Mouse (Mus musculus) kidney, postnatal 0 days (tissue): ENCODE results near the gene Pcdh7. TPM values are rescaled to one million over a fixed set of nuclear protein-coding genes. Genes with fewer than 3 reads are reported as not detected.

Experiments used
- ATAC-seq: fragments of 200-750 bp; cut with Nextera tagmentation; replicated peaks from 2 replicates; pipeline ENCODE4 v1.8.0; 2017; ENCODE audit warnings: low read depth, moderate number of reproducible peaks, moderate TSS enrichment, moderate library complexity; ENCODE audit not compliant: low FRiP score
- DNase-seq: peaks from one replicate; pipeline ENCODE4 v3.0.0-alpha.2; 2016; ENCODE audit warnings: low spot score
- H3K27ac ChIP-seq: fragments of 300-500 bp; sonication (generic); 2 replicates; pipeline ENCODE4 v1.5.1; 2014; ENCODE audit warnings: mild to moderate bottlenecking
- H3K27me3 ChIP-seq: fragments of 300-500 bp; sonication (generic); 2 replicates; pipeline ENCODE4 v1.6.1; 2014; ENCODE audit warnings: low read length, mixed read lengths; ENCODE audit not compliant: insufficient read depth
- H3K36me3 ChIP-seq: fragments of 300-500 bp; sonication (generic); 2 replicates; pipeline ENCODE4 v1.6.1; 2014; ENCODE audit warnings: low read length, mixed read lengths; ENCODE audit not compliant: insufficient read depth
- H3K4me1 ChIP-seq: fragments of 300-500 bp; sonication (generic); replicated peaks from 2 replicates; pipeline ENCODE4 v1.6.1; 2014; ENCODE audit warnings: antibody characterized with exemption, low read length, mixed read lengths; ENCODE audit not compliant: insufficient read depth
- H3K4me2 ChIP-seq: fragments of 300-500 bp; sonication (generic); 2 replicates; pipeline ENCODE4 v1.6.1; 2014; ENCODE audit warnings: mild to moderate bottlenecking, low read length, moderate library complexity, mixed read lengths
- H3K4me3 ChIP-seq: fragments of 300-500 bp; sonication (generic); replicated peaks from 2 replicates; pipeline ENCODE4 v1.5.1; 2014; ENCODE audit warnings: low read depth, low read length
- H3K9ac ChIP-seq: fragments of 300-500 bp; sonication (generic); 2 replicates; pipeline ENCODE4 v1.6.1; 2014; ENCODE audit warnings: low read depth, low read length
- H3K9me3 ChIP-seq: fragments of 300-500 bp; sonication (generic); replicated peaks from 2 replicates; pipeline ENCODE4 v1.6.1; 2016; ENCODE audit warnings: low read length, inconsistent platforms, mixed read lengths
- CTCF ChIP-seq: IDR thresholded peaks from 2 replicates; pipeline ENCODE4 v1.5.1; 2016; ENCODE audit warnings: antibody characterized with exemption, low read depth, mild to moderate bottlenecking, moderate library complexity
- WGBS: fragments of 180-500 bp; shearing (Covaris S2); extraction: QIAGEN DNeasy Blood & Tissue Kit; methylation state at CpG from one replicate; pipeline ENCODE4 v1.1.7; 2014; 5-methylcytosine and 5-hydroxymethylcytosine counted together
- polyA plus RNA-seq: library from polyadenylated mRNA; unstranded; fragments of >200 nt; fragmentation: Nextera tagmentation; extraction: Ambion mirVana; gene quantifications from 2 replicates; pipeline ENCODE4 v1.2.1, GENCODE M21; 2015

Pcdh7 gene
- polyA plus RNA-seq, 1 experiment from 2014 or later = 3.6 TPM

- 26% methylated on average over 2 of the region's 2 CpGs for WGBS
- Histone ChIP-seq H3K9ac (no peak overlapping the region), H3K36me3 (no peaks in the 10 kb centered on the region), H3K4me2 (no peak overlapping the region), H3K4me1 (no peaks in the 10 kb centered on the region), H3K4me3 (no peak overlapping the region), H3K27me3 (no peaks in the 10 kb centered on the region), H3K27ac (no peak overlapping the region), H3K9me3 (no peaks in the 10 kb centered on the region)
- TF ChIP-seq CTCF = no peak
- peak; percentile 92 for ATAC-seq
- peak; percentile 53 for DNase-seq
Measured at GRCm38 (mm10) chr5:57837150-57837549, 119.4 kb downstream of the Pcdh7 start.

GRCm38 (mm10) chr5:57841357-57842119 is 123.8 kb downstream of the Pcdh7 start:
- Histone ChIP-seq H3K4me3 (no peak overlapping the region), H3K27me3 (no peaks in the 10 kb centered on the region), H3K4me2 (no peak overlapping the region), H3K27ac (no peak overlapping the region), H3K9ac (no peak overlapping the region), H3K9me3 (no peaks in the 10 kb centered on the region), H3K36me3 (no peaks in the 10 kb centered on the region), H3K4me1 (no peaks in the 10 kb centered on the region)
- DNase-seq (no peak), ATAC-seq (no peak)
- 53% methylated on average over 5 of the region's 5 CpGs for WGBS
- no peak for TF ChIP-seq CTCF

- DNase-seq (no peak), ATAC-seq (no peak)
- no peak overlapping the region for H3K9ac ChIP-seq
- WGBS = 70% methylated on average over 3 of the region's 3 CpGs
- no peaks in the 10 kb centered on the region for H3K36me3 ChIP-seq
- H3K27ac ChIP-seq = no peak overlapping the region
- H3K4me3 ChIP-seq = no peak overlapping the region
- H3K4me2 ChIP-seq = no peak overlapping the region
- no peaks in the 10 kb centered on the region for H3K9me3 ChIP-seq
- H3K4me1 ChIP-seq = no peaks in the 10 kb centered on the region
- TF ChIP-seq CTCF = no peak
- H3K27me3 ChIP-seq = no peaks in the 10 kb centered on the region
Measured at GRCm38 (mm10) chr5:57847500-57847899, 129.7 kb downstream of the Pcdh7 start.

- DNase-seq (no peak), ATAC-seq (no peak)
- 79% methylated on average over 2 of the region's 2 CpGs for WGBS
- Histone ChIP-seq H3K27ac (no peak overlapping the region), H3K9ac (no peak overlapping the region), H3K4me2 (no peak overlapping the region), H3K4me3 (no peak overlapping the region), H3K9me3 (no peaks in the 10 kb centered on the region), H3K27me3 (no peaks in the 10 kb centered on the region), H3K36me3 (no peaks in the 10 kb centered on the region), H3K4me1 (no peaks in the 10 kb centered on the region)
- no peak for TF ChIP-seq CTCF
Measured at GRCm38 (mm10) chr5:57850111-57850510, 132.3 kb downstream of the Pcdh7 start.

- ATAC-seq (no peak), DNase-seq (no peak)
- H3K9me3 ChIP-seq = no peaks in the 10 kb centered on the region
- H3K27ac ChIP-seq = no peak overlapping the region
- no peaks in the 10 kb centered on the region for H3K4me1 ChIP-seq
- no peaks in the 10 kb centered on the region for H3K36me3 ChIP-seq
- no peak overlapping the region for H3K4me2 ChIP-seq
- no peak for TF ChIP-seq CTCF
- no peaks in the 10 kb centered on the region for H3K27me3 ChIP-seq
- 79% methylated on average over 3 of the region's 3 CpGs for WGBS
- no peak overlapping the region for H3K4me3 ChIP-seq
- H3K9ac ChIP-seq = no peak overlapping the region
Measured at GRCm38 (mm10) chr5:57857316-57857715, 139.5 kb downstream of the Pcdh7 start.

- Histone ChIP-seq H3K27ac (no peak overlapping the region), H3K4me3 (no peak overlapping the region), H3K36me3 (no peaks in the 10 kb centered on the region), H3K4me2 (no peak overlapping the region), H3K9me3 (no peaks in the 10 kb centered on the region), H3K27me3 (no peaks in the 10 kb centered on the region), H3K9ac (no peak overlapping the region), H3K4me1 (no peaks in the 10 kb centered on the region)
- DNase-seq = no peak
- 93% methylated on average over 3 of the region's 3 CpGs for WGBS
- ATAC-seq = no peak
- no peak for TF ChIP-seq CTCF
Measured at GRCm38 (mm10) chr5:57864254-57864653, 146.5 kb downstream of the Pcdh7 start.

- no peaks in the 10 kb centered on the region for H3K4me1 ChIP-seq
- H3K4me2 ChIP-seq = no peak overlapping the region
- no peaks in the 10 kb centered on the region for H3K36me3 ChIP-seq
- no peaks in the 10 kb centered on the region for H3K9me3 ChIP-seq
- DNase-seq (no peak), ATAC-seq (no peak)
- no peak overlapping the region for H3K4me3 ChIP-seq
- TF ChIP-seq CTCF = no peak
- no peak overlapping the region for H3K27ac ChIP-seq
- no peaks in the 10 kb centered on the region for H3K27me3 ChIP-seq
- WGBS = 80% methylated on average over 3 of the region's 3 CpGs
- H3K9ac ChIP-seq = no peak overlapping the region
Measured at GRCm38 (mm10) chr5:57865256-57865655, 147.5 kb downstream of the Pcdh7 start.
